Mouse (Mus musculus) heart, adult 2 months (tissue): ENCODE results near the gene Olfr747.

Experiments
- CTCF ChIP-seq: fragments of 200-600 bp; IDR thresholded peaks from 2 replicates; pipeline ENCODE4 v1.8.1; 2022; ENCODE audit warnings: antibody characterized with exemption, mild to moderate bottlenecking, moderate library complexity
- POLR2A ChIP-seq: fragments of 200-500 bp; IDR thresholded peaks from 2 replicates; pipeline ENCODE4 v1.6.1; 2011; ENCODE audit warnings: mild to moderate bottlenecking, low read depth, low read length, control low read depth; ENCODE audit not compliant: insufficient read depth

GRCm38 (mm10) chr14:50639088-50639487 is 53.9 kb downstream of the Olfr747 start, which contains the start of gene Olfr745:
- TF ChIP-seq POLR2A (no peak), CTCF (no peak)
